Mouse (Mus musculus) megakaryocyte-erythroid progenitor cell, adult 5 weeks (primary cell): ENCODE data around the gene Itgb2. TPM values are rescaled to one million over a fixed set of nuclear protein-coding genes. Genes with fewer than 3 reads are reported as not detected.

Experiments
- polyA plus RNA-seq: library from polyadenylated mRNA; stranded (reverse); fragments of >175 nt; gene quantifications from 2 replicates; pipeline ENCODE4 v1.2.3, GENCODE M21; 2012

The Itgb2 gene
- polyA plus RNA-seq = 23.7 and 24.8 TPM in 2 replicates

DNA sequence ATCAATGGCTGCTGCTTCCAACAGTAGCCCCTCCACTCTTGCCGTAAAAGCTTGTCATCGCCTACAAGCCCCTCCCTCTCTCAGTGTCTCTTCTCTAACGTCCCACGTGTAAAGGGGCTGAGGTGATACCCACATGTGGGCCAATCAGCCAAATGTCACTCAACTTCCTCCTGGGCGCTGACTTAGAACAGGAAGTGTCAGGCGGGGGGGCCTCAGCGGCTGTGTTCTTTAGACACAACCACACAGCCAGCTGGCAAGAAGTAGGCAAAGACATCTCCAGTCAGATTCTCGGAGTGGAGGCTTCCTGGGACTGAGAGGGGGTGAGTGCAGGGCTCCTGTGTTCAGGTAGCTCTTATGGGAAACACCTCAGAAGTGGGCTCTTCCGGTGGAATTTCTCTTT is at the start of gene Itgb2:
Gene Itgb2, plus strand, starts transcription at position 113 of the 400 bp plus-strand sequence.

DNA sequence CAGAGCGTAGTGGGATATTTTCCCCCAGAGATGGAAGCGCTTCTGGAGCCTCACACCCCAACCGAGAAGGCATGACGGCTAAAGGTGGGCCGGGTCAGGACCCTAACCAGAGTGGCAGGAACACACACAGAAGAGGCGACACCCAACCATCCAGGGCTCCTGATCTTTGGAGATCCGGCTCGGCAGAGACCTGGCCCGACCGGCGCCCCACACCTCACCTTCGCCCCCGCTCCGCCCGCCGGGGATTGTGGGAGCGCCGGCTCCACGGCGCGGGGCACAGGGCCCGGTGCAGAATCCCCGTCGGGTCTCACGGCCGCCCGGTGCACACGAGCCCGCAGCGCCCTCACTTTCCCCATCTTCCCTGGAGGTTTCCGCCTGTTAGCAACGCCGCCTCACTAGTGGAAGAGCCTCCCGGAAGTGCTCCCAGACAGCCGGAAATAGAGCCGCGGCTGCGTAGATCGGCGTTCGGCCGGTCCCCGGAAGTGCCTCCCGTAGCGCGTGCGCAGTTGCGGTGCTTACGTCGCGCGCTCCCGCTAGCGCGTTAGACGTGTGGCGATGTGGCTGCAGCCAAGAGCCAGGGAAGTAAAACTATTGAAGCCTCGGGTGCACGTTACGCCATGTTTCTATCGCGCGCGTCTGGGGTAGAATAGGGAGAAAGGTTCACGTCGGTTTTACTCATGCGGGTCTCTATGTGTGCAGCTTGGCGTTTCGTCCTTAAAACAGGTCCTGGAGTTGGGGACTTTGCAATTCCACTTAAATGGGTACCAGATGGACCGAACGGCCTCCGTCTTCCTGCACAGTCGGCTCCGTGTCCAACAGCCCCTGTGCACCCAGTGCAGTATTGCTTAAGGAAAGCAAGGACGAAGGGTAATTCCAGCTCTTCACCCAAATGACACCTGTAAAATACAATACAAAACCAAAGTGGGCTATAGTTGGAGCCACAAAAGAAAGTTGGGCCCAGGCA is 14.4 kb upstream of the Itgb2 start, which contains the start of gene Fam207a:
Gene Fam207a, minus strand, starts transcription at position 401 of the 964 bp plus-strand sequence.

DNA sequence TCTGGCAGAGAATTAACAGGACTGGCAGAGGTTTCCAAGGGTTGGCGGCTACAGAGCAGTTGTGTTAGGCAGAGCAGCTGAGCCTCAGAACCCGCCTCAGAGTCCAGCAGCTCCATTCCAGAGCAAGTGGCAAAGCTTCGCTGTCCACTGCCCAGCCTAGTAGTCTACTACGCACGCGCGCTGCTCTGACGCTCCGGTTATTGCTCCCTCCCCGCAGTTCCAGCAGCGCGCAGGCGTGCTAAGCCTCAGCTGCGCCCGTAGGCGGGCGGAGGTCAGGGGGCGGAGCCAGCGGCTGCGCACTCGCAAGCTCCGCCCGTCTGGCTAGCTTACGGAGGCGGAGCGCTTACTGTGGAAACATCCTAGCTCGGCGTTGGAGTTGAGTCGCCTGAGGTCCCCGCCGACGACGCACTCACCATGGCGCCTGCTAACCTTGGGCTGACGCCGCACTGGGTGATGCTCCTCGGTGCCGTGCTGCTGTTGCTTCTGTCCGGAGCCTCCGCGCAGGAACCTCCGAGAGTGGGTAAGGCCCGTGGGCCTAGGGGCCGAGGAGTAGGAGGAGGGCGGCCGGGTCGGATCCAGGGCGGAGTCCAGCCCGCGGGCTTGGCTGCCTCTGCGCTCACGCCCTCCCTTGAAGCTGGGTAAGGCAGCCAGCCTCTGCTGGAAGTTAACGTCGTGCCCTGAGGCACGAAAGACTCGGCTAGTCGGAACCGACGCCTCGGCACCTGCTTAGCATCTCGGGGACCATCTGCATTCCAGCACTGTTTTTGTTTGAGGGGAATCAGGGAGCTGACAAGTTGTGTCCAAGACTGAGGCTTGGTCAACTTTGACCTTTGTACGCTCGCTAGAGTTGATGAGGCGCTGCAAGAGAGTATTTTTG is 51.6 kb downstream of the Itgb2 start, which contains the start of gene Pttg1ip:
Gene Pttg1ip, plus strand, starts transcription at position 313 of the 877 bp plus-strand sequence.

DNA sequence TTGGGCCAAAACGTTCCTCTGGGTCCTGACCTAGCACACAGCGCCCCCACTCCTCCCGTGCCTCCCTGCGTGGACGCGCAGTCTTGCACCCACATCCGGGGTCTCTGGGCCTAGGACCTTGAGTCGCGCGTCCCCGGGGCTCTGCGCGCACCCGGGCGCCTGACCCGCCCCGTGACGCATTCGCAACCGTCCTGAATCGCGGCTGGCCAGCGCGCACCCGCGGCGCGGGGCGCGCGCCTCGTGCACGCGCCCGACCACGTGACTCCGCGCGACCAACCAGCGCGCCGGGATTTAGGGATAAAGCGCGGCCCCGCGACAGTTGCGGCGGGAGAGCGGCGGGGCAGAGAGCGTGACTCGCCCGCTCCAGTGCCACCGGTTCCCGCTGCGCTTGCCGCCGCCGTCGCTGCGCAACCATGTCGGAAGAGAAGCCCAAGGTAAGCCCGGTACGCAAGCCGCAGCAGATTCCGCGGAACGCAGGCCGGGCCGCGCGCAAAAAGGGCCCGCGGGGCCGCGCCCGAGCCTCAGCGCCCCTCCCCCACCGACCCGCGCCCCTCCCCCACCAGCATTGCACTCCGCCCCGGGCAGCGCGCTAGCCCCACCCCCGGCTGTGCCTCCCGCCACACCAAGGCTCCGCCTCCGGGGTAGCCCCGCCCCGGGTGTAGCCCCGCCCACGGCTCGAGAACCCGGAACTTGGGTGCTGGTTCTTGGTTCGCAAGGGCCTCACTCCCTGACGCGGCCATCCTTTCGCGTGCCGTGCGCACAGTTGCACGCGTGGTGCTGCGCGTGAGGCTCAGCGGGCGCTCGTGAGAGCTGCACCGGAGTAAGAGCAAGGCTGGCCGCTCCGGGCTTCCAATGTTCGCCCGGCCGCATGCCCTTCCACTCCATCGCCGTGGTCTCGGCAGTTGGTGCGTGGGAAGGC is 76.1 kb downstream of the Itgb2 start, which contains the start of the genes Sumo3 and Gm49325:
Gene Sumo3, plus strand, starts transcription at position 190 of the 919 bp plus-strand sequence.
Gene Gm49325, plus strand, starts transcription at position 290 of the 919 bp plus-strand sequence.

Other genes starting within 250 kb of the Itgb2 start
- 0.53 and 1.1 TPM in 2 replicates for gene Adarb1, start 112.0 kb upstream of the Itgb2 start, polyA plus RNA-seq
- 75.0 and 77.7 TPM in 2 replicates for gene Fam207a, start 14.5 kb upstream of the Itgb2 start, polyA plus RNA-seq
- gene Pttg1ip, start 51.5 kb downstream of the Itgb2 start, polyA plus RNA-seq = 119 and 164 TPM in 2 replicates
- 207 and 270 TPM in 2 replicates for gene Sumo3, start 75.8 kb downstream of the Itgb2 start, polyA plus RNA-seq
- gene Gm49325, start 75.9 kb downstream of the Itgb2 start, polyA plus RNA-seq = 2.6 TPM in 1 of 2 replicates, not detected in the other
- gene Ube2g2, start 92.0 kb downstream of the Itgb2 start, polyA plus RNA-seq = 43.2 and 45.3 TPM in 2 replicates
- gene Tspear, start 156.3 kb downstream of the Itgb2 start, polyA plus RNA-seq = 0.16 and 0.70 TPM in 2 replicates
- not detected in 2 replicates for gene Gm19402, start 160.5 kb downstream of the Itgb2 start, polyA plus RNA-seq
- gene Gm9508, start 167.0 kb downstream of the Itgb2 start, polyA plus RNA-seq = 0.09 TPM in 1 of 2 replicates, not detected in the other
- gene Gm10272, start 176.4 kb downstream of the Itgb2 start, polyA plus RNA-seq = not detected in 2 replicates
- gene Gm10024, start 181.2 kb downstream of the Itgb2 start, polyA plus RNA-seq = not detected in 2 replicates
- gene Gm10142, start 185.6 kb downstream of the Itgb2 start, polyA plus RNA-seq = not detected in 2 replicates
- not detected in 2 replicates for gene Krtap12-1, start 190.3 kb downstream of the Itgb2 start, polyA plus RNA-seq
- not detected in 2 replicates for gene Gm10100, start 196.2 kb downstream of the Itgb2 start, polyA plus RNA-seq
- not detected in 2 replicates for gene Gm18596, start 212.4 kb downstream of the Itgb2 start, polyA plus RNA-seq
- gene Gm9736, start 221.1 kb downstream of the Itgb2 start, polyA plus RNA-seq = not detected in 2 replicates
- not detected in 2 replicates for gene Gm3233, start 229.4 kb downstream of the Itgb2 start, polyA plus RNA-seq
- not detected in 2 replicates for gene Gm3238, start 241.1 kb downstream of the Itgb2 start, polyA plus RNA-seq
- not detected in 2 replicates for gene Gm7138, start 246.7 kb downstream of the Itgb2 start, polyA plus RNA-seq